Mouse (Mus musculus): Measurements from ENCODE around the gene Ccdc12.
"Not testable (repeated sequence)": the region's sequence is repeated elsewhere in the genome, so short reads cannot be mapped to it uniquely, and the experiment has no call there.

Ccdc12 gene

DNA sequence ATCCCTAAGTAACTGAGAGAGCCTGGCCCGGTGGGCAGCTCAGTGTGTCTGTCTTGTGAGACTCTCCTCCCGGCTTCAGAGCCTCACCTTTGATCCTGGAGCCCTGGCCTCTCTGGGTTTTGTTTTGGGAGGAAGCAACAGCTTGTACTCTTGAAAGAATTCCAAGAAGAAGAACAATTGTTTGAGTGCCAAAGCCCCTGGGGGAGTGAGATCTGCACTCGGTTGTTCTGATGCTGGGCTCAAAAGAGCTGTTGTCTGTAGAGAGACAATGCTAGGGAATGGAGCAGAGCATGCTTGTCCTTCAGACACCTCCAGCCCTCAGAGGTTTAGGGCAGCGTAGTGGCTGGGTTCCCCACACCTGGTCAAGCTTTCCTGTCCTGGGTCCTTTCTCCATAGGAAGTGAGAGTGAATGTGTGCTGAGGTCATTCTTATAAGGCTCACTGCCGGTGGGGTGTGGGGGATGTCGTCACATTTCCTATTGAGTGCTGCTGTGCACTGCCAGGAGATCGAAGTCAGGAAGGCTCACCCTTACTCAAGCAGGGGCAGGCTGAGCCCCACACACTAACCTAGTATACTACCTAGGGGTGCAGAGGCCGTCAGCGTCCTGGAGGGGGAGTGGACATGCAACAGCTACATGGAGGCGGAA is 16.9 kb downstream of the Ccdc12 start:
- no peak for ATAC-seq (ENCODE audit: low TSS enrichment)

- ATAC-seq (ENCODE audit: low TSS enrichment): no peak
These were observed 20.2 kb downstream of the Ccdc12 start for GRCm38 (mm10) chr9:110676492-110676911.

- ATAC-seq (ENCODE audit: low TSS enrichment): no peak
These were observed 22.6 kb downstream of the Ccdc12 start for GRCm38 (mm10) chr9:110678886-110679285.

DNA sequence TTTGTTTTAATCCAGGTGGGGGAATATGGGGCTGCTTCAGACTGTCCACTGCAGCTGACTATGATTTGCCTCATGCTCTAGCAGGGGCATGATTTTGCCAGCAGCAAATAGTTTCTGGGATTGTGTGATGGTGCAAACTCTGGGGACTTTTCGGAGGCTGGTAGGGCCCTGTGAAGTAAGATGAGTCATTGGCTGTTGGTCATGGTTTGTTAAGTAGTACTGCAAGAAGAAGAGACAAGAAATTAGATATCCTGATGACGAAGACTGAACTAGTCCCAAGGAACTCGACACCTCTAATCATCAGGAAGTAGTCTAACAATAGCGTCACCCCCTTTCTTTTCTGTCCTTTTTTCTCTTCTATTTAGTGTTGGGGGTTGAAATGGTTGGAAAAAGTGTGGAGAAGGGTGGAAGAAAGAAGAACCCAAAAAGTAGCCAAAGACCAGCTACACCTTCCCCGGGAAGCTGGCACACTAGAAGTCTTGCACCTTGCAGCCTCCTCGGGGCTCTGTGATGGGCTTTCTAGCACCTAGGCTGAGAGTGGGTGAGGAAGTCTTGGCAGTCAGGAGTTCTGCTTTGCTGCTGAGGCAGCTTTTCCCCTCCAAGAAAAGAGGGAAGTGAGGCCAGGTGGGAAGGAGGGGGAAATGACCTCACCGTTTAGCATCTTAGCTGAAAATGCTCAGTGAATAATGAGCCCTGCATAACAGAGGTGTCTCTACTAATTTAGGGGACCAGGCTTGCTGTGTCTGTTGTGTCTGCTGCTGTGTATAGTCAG is 24.6 kb downstream of the Ccdc12 start:
- ATAC-seq (ENCODE audit: low TSS enrichment): 0 out of 2 replicates have a peak, but pooled peaks have one; percentile 5

DNA sequence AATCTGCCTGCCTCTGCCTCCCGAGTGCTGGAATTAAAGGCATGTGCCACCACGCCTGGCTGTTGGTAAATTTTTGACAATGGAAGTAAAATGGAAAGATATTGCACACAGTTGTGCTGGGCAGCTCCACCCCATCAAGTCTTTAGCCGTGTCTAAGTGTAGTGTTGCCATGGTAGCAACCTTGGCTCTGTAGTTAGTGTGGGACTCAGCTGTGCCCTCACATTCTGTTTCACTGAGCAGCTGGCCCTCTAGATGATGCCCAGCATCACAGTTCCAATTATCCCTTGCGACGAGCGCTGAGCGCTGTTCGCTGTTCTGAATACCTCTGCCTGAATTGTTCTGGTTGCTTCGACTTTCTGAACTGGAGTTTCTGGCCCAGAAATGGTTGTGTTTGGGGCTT is 25.5 kb downstream of the Ccdc12 start:
- peak; percentile 47 for ATAC-seq (ENCODE audit: low TSS enrichment)

DNA sequence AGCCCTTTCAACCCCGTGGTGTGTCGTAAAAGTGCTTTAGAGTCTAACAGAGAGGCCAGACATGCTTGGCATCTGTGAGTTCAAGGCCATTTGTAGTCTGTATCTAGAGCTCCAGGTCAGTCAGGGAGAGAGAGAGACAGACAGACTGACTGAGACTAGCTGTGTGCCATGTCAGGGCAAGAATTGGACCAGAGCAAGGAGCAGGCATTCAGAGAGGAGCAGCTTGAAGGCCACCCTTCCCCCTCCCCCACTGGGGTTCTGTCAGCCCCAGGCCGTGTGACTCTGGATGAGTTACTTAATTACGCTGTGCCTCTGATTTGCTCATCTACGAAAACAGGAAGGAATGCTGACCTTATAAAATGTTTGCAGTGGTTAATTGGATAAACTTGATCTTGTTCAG is 26.0 kb downstream of the Ccdc12 start:
- ATAC-seq (ENCODE audit: low TSS enrichment): no peak

GRCm38 (mm10) chr9:110682697-110683096 is 26.4 kb downstream of the Ccdc12 start:
- ATAC-seq (ENCODE audit: low TSS enrichment): not testable (repeated sequence)

DNA sequence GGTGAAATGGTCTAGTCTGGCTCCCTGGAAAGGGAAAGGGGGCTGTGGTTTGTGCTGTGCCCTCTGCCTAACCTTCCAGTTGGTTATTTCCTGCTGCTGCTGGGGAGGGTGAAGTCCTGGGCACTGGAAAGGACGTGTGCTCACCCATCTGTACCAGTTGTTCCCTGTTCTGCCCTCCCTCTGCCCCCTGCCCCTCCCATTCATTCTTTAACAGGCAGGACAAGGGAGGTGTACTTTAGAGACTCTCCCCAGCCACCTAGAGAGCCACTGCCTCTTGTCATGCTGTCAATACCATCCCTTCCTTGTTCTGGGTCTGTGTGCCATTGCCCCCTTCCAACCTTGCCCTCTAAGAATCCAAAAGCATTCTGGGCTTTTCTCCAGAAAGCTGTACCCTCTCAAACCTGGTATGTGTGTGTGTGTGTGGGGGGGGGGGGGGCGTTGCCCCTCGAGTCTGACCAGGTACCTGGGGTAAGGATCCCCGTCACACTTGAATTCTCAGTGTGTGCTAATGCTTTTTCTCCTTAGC is 27.3 kb downstream of the Ccdc12 start:
- no peak for ATAC-seq (ENCODE audit: low TSS enrichment)

- ATAC-seq (ENCODE audit: low TSS enrichment): peak; percentile 53
These were observed 28.0 kb downstream of the Ccdc12 start for GRCm38 (mm10) chr9:110684100-110684831.

- ATAC-seq (ENCODE audit: low TSS enrichment): peak; percentile 8; the same call in 1 of the 2 replicates
These were observed 28.9 kb downstream of the Ccdc12 start for GRCm38 (mm10) chr9:110685187-110685586.

- no peak for ATAC-seq (ENCODE audit: low TSS enrichment)
These were observed 29.3 kb downstream of the Ccdc12 start for GRCm38 (mm10) chr9:110685591-110685990.

- no peak for ATAC-seq (ENCODE audit: low TSS enrichment)
These were observed 30.2 kb downstream of the Ccdc12 start for GRCm38 (mm10) chr9:110686472-110686871.

DNA sequence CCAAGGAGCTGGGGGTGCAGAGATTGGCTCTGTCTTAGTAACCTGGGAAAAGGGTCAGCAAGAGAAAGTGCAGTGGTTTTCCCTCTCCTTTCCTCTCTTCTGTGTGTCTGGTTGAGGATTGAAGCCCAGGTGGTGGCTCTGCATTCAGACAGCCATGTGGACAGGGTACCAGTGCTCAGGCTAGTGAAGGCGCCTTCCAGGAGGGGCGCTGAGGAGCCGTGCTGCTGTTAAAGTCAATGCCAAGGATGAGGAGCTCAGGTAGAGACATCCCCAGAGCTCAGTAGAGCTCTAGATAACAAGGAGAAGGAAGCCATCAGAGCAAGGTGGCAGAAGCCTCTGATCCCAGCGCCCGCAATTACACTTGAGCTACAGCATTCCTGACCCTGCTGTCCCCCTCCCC is 30.8 kb downstream of the Ccdc12 start:
- no peak for ATAC-seq (ENCODE audit: low TSS enrichment)

GRCm38 (mm10) chr9:110687846-110688245 is 31.5 kb downstream of the Ccdc12 start:
- ATAC-seq (ENCODE audit: low TSS enrichment): no peak

- no peak for ATAC-seq (ENCODE audit: low TSS enrichment)
These were observed 33.0 kb downstream of the Ccdc12 start for GRCm38 (mm10) chr9:110689261-110689779.

DNA sequence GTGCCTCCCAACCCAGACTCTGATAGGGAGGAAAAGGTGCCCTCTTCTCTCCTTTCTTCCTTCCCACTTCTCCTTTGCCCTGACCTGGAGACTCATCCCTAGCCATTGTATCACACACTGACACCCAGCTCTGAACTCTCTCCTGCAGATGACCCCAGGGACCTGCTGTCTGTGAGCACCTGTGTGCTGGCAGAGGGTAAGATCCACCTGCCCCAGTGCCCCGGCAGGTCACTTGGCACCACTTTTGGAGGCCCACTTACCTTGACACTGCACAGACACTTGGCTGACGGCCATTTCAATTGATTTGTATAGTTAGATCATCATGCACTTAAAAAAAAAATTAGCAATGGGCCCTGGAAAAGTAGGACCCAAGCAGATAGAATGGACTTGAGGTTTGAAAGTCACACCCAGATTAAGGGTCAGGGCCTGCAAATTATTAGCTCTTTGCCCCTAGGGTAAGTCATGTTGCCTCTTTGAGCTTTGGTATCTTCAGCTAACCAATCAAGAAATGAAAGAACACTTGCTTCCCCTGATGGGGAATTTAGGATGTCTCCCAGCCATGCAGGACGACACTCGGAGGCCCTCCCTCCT is 39.0 kb downstream of the Ccdc12 start:
- ATAC-seq (ENCODE audit: low TSS enrichment): no peak

DNA sequence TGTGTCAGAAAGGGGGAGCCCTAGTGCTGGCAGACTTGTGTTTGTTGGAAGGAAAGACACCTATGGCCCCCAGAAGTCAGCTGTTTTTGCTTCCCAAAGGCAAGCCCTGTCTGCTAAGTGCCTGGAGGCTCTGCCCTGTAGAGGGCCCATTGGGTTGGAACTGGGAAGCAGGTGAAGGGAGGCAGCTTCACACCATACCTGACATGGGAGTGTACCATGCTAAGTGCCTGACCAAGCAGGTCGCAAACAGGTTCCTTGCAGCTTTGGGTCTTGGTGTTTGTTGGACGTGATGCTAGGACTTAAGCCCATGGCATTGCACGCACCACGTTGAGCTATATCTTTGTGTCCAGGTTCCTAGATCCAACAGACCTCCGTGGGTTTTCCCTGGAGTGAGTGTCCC is 40.1 kb downstream of the Ccdc12 start:
- no peak for ATAC-seq (ENCODE audit: low TSS enrichment)

DNA sequence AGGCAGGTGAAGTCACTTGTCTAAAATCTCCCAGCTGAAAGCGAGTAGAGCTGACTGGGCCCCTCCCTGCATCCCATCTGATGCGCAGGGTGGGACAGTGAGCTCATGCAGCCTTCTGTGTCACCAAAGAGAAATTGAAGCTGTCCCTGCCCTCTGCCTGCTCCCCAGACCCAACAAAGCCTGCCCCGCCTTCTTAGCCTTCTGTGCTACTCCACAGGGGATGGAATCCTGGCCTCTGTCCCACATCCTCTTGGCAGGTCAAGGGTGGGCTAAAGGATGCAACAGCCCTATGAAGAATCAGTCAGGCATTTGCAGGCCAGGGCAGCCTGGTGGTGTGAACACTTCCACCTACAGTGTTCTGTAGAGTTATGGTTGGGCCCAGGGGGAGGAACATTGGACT is 41.2 kb downstream of the Ccdc12 start:
- no peak for ATAC-seq (ENCODE audit: low TSS enrichment)

DNA sequence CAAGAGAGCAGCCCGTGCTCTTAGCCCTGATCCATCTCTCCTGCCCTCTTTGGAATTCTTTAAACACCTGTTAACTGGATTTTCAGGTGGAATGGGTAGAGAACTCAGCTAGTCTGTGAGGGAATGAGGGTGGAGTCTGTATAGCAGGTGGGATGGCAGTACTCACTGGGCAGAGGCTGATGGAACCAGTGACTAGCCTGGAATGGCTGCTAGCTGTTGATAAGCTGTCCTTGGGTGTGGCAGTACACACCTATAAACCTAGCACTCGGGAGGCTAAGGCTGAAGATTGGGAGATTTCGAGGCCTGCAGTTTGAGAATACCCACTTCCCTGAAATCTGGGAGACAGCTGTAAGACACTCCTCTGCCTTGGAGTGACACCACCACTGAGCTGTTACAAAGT is 43.3 kb downstream of the Ccdc12 start:
- no peak for ATAC-seq (ENCODE audit: low TSS enrichment)

- ATAC-seq (ENCODE audit: low TSS enrichment): peak; percentile 76; the same call in 1 of the 2 replicates
These were observed 45.1 kb downstream of the Ccdc12 start for GRCm38 (mm10) chr9:110701114-110702032.

GRCm38 (mm10) chr9:110702848-110703247 is 46.5 kb downstream of the Ccdc12 start:
- ATAC-seq (ENCODE audit: low TSS enrichment): no peak

Measured in frontal cortex, adult (tissue).